Mouse (Mus musculus) CH12.LX (cell line): ENCODE measurements at regions not wholly inside any gene's neighbourhood (a gene's known extent, or its start where the extent isn't known, plus 50 kb on each side); places are given as distances from the start of the nearest gene placed in this dataset.

ENCODE experiments used
- DNase-seq: peaks from one replicate; pipeline ENCODE4 v3.0.0-alpha.2; 2013; ENCODE audit errors: extremely low read depth
- H3K27ac ChIP-seq: 2 replicates; pipeline ENCODE4 v1.5.1; 2012; ENCODE audit warnings: low read depth, mild to moderate bottlenecking, control low read depth, moderate library complexity; ENCODE audit not compliant: insufficient read depth
- H3K27me3 ChIP-seq: replicated peaks from 2 replicates; pipeline ENCODE3; 2012; ENCODE audit warnings: inconsistent platforms
- H3K36me3 ChIP-seq, 2 experiments: replicated peaks in 1 of 2; 2 replicates each; pipeline versions ENCODE3 to v1.6.1; 2012; ENCODE audit warnings: inconsistent platforms in 1 of 2, low read length in 1 of 2, mild to moderate bottlenecking in 1 of 2, mixed read lengths in 1 of 2, moderate library complexity in 1 of 2; ENCODE audit not compliant: control insufficient read depth in 1 of 2, insufficient read depth in 1 of 2
- H3K4me1 ChIP-seq, 2 experiments: 2 replicates each; pipeline ENCODE4 v1.6.1; 2012; ENCODE audit warnings: inconsistent platforms in 1 of 2, moderate library complexity in 1 of 2; ENCODE audit not compliant: insufficient read depth in 2 of 2, control insufficient read depth in 1 of 2
- H3K4me2 ChIP-seq: 2 replicates; pipeline ENCODE4 v1.6.1; 2012; ENCODE audit warnings: low read depth, mild to moderate bottlenecking, control low read depth; ENCODE audit not compliant: poor library complexity, insufficient read depth, severe bottlenecking
- H3K4me3 ChIP-seq, 3 experiments: fragments of 150-350 bp in 1 of 3; sonication (generic) in 1 of 3; replicated peaks in 1 of 3; 2 replicates each; pipeline versions ENCODE3 to v1.5.1; 2011 to 2012; ENCODE audit warnings: low read depth in 2 of 3, low read length in 2 of 3, mild to moderate bottlenecking in 2 of 3, moderate library complexity in 2 of 3, control low read depth in 1 of 3, improper control_type of control experiment in 1 of 3, inconsistent platforms in 1 of 3, mixed read lengths in 1 of 3; ENCODE audit not compliant: poor library complexity in 1 of 3
- H3K79me2 ChIP-seq: replicated peaks from 2 replicates; pipeline ENCODE4 v1.6.1; 2012; ENCODE audit warnings: mild to moderate bottlenecking, moderate library complexity; ENCODE audit not compliant: control insufficient read depth, poor library complexity, insufficient read depth, severe bottlenecking; ENCODE audit errors: extremely low read depth
- H3K9ac ChIP-seq: 2 replicates; pipeline ENCODE4 v1.6.1; 2012; ENCODE audit warnings: low read depth, mild to moderate bottlenecking, control low read depth, moderate library complexity; ENCODE audit not compliant: insufficient read depth
- H3K9me3 ChIP-seq: replicated peaks from 2 replicates; pipeline ENCODE3; 2012; ENCODE audit warnings: low read length, inconsistent platforms, mixed read lengths
- BHLHE40 ChIP-seq: IDR thresholded peaks from 2 replicates; pipeline ENCODE4 v1.6.1; 2011; ENCODE audit warnings: mild to moderate bottlenecking, low read depth, low read length, improper control_type of control experiment
- CHD1 ChIP-seq: IDR thresholded peaks from 2 replicates; pipeline ENCODE4 v1.6.1; 2012; ENCODE audit warnings: low read depth, low read length, improper control_type of control experiment, inconsistent platforms
- CTCF ChIP-seq, 2 experiments: IDR thresholded peaks in 1 of 2; conservative IDR thresholded peaks in 1 of 2; 2 replicates each; pipeline ENCODE4 v1.5.1; 2011 to 2012; ENCODE audit warnings: low read depth in 2 of 2, low read length in 2 of 2, improper control_type of control experiment in 1 of 2, inconsistent platforms in 1 of 2, mild to moderate bottlenecking in 1 of 2, moderate library complexity in 1 of 2
- E2F4 ChIP-seq: IDR thresholded peaks from 2 replicates; pipeline ENCODE4 v1.6.1; 2011; ENCODE audit warnings: low read depth, low read length, improper control_type of control experiment; ENCODE audit not compliant: insufficient replicate concordance
- ELF1 ChIP-seq: IDR thresholded peaks from 2 replicates; pipeline ENCODE4 v1.6.1; 2014; ENCODE audit warnings: low read depth, mild to moderate bottlenecking, inconsistent platforms, low read length, improper control_type of control experiment
- JUN ChIP-seq: IDR thresholded peaks from 2 replicates; pipeline ENCODE4 v1.6.1; 2011; ENCODE audit warnings: low read depth, mild to moderate bottlenecking, low read length, improper control_type of control experiment, moderate library complexity; ENCODE audit not compliant: insufficient read depth
- KAT2A ChIP-seq: IDR thresholded peaks from 2 replicates; pipeline ENCODE4 v1.6.1; 2012; ENCODE audit warnings: low read length, improper control_type of control experiment, inconsistent platforms; ENCODE audit not compliant: insufficient replicate concordance
- MAFK ChIP-seq: IDR thresholded peaks from 2 replicates; pipeline ENCODE4 v1.6.1; 2011; ENCODE audit warnings: low read length, improper control_type of control experiment; ENCODE audit not compliant: insufficient replicate concordance
- MAZ ChIP-seq: IDR thresholded peaks from 2 replicates; pipeline ENCODE4 v1.6.1; 2012; ENCODE audit warnings: low read depth, mild to moderate bottlenecking, inconsistent platforms, low read length, improper control_type of control experiment, moderate library complexity
- MEF2A ChIP-seq: IDR thresholded peaks from 2 replicates; pipeline ENCODE4 v1.6.1; 2014; ENCODE audit warnings: low read depth, mild to moderate bottlenecking, inconsistent platforms, low read length, improper control_type of control experiment, borderline replicate concordance
- PAX5 ChIP-seq: IDR thresholded peaks from 2 replicates; pipeline ENCODE4 v1.6.1; 2012; ENCODE audit warnings: low read length, inconsistent platforms, mixed read lengths
- RCOR1 ChIP-seq: conservative IDR thresholded peaks from 2 replicates; pipeline ENCODE4 v1.6.1; 2012; ENCODE audit warnings: low read depth, mild to moderate bottlenecking, inconsistent platforms, low read length, improper control_type of control experiment
- SIN3A ChIP-seq: IDR thresholded peaks from 2 replicates; pipeline ENCODE4 v1.6.1; 2012; ENCODE audit warnings: low read length, improper control_type of control experiment, inconsistent platforms
- SMC3 ChIP-seq: IDR thresholded peaks from 2 replicates; pipeline ENCODE4 v1.6.1; 2011; ENCODE audit warnings: low read depth, low read length, improper control_type of control experiment
- ZMIZ1 ChIP-seq: IDR thresholded peaks from 2 replicates; pipeline ENCODE4 v1.6.1; 2012; ENCODE audit warnings: low read depth, mild to moderate bottlenecking, inconsistent platforms, low read length, improper control_type of control experiment
- ZNF384 ChIP-seq: IDR thresholded peaks from 2 replicates; pipeline ENCODE4 v1.6.1; 2012; ENCODE audit warnings: low read depth, low read length, improper control_type of control experiment, inconsistent platforms
- dilution Hi-C: fragments of 300-500 bp; cut with MboI; formaldehyde crosslinking; loops from 2 replicates; pipeline ENCODE4 v1.14.3; 2020; ENCODE audit warnings: low sequenced_read_pairs; ENCODE audit not compliant: extremely low pct_unique_long_range_greater_than_20kb, extremely low pct_ligation_motif_present
- in situ Hi-C: fragments of 300-500 bp; cut with MboI; formaldehyde crosslinking; loops from 3 replicates; pipeline ENCODE4 v1.14.3; 2019; ENCODE audit warnings: low sequenced_read_pairs, low pct_ligation_motif_present, low pct_unique_long_range_greater_than_20kb, mixed read lengths

GRCm38 (mm10) chr3:9343586-9343985 lies 266.3 kb downstream of the Zfp704 start:
- Histone ChIP-seq H3K4me2 (no peak overlapping the region), H3K79me2 (no peaks in the 10 kb centered on the region), H3K36me3 (no peaks in the 10 kb centered on the region), H3K9me3 (no peaks in the 10 kb centered on the region), H3K4me1 (peaks cover 7 to 9% of the 10 kb centered on the region in 2 experiments), H3K4me3 (no peak overlapping the region), H3K27ac (no peak overlapping the region), H3K27me3 (no peaks in the 10 kb centered on the region), H3K9ac (no peak overlapping the region)
- in situ Hi-C loops, result no loop called here
- no peak for TF ChIP-seq MAFK
- no peak for TF ChIP-seq E2F4
- TF ChIP-seq ZNF384, result no peak
- no peak for TF ChIP-seq MAZ
- no peak for TF ChIP-seq JUN
- TF ChIP-seq KAT2A, result no peak
- no peak for TF ChIP-seq ZMIZ1
- no peak for TF ChIP-seq CTCF (conservative IDR thresholded peaks at IDR 0.05 in 1 of 2, IDR thresholded peaks at IDR 0.05 in 1 of 2; ENCODE audit: low read depth in 2 of 2, low read length in 2 of 2)
- no peak for TF ChIP-seq ELF1
- TF ChIP-seq PAX5, result no peak
- no peak for TF ChIP-seq RCOR1
- no peak for TF ChIP-seq MEF2A
- TF ChIP-seq CHD1, result no peak
- no peak for TF ChIP-seq BHLHE40
- dilution Hi-C loops, result no loop called here
- DNase-seq, result no peak

GRCm38 (mm10) chr3:9342167-9342566 lies 267.7 kb downstream of the Zfp704 start:
- no peak overlapping the region for H3K9ac ChIP-seq
- dilution Hi-C loops, result no loop called here
- H3K4me1 ChIP-seq, result peaks cover 7 to 9% of the 10 kb centered on the region in 2 experiments
- H3K9me3 ChIP-seq, result no peaks in the 10 kb centered on the region
- no peak overlapping the region for H3K27ac ChIP-seq
- no peak overlapping the region for H3K4me2 ChIP-seq
- no peak for DNase-seq
- TF ChIP-seq ELF1, result no peak
- no peak for TF ChIP-seq SIN3A
- TF ChIP-seq SMC3, result no peak
- no peak overlapping the region for H3K4me3 ChIP-seq
- H3K79me2 ChIP-seq, result no peaks in the 10 kb centered on the region
- in situ Hi-C loops, result no loop called here
- H3K27me3 ChIP-seq, result no peaks in the 10 kb centered on the region
- H3K36me3 ChIP-seq, result no peaks in the 10 kb centered on the region
